Mouse (Mus musculus): ENCODE measurements around the gene Metap1d. TPM values are rescaled to one million over a fixed set of nuclear protein-coding genes. Genes with fewer than 3 reads are reported as not detected.

Gene Metap1d
- total RNA-seq, 2 experiments from 2014 or later, result 23.1 to 23.3 TPM

DNA sequence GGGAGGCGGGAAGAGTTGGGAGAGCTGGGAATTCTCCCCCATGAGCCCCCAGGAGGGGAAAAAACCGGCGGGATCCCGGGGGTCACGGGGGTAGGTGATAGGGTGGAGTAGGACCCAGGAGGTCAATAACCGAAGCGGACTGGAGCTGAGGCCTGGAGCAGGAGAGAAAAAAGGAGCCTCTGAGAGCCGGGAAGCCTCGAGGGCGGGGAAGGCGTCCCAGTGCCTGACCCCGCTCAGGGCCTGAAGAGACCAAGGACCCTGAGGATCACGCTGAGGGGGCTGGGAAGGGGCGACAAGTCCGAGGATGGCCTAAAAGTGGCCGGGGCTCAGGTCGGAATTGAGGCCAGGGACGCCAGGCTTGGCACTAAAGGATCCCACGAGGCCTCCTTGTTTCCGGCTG is 90.9 kb downstream of the Metap1d start:
- DNase-seq (ENCODE audit: low spot score in 2 of 2), result no peak

DNA sequence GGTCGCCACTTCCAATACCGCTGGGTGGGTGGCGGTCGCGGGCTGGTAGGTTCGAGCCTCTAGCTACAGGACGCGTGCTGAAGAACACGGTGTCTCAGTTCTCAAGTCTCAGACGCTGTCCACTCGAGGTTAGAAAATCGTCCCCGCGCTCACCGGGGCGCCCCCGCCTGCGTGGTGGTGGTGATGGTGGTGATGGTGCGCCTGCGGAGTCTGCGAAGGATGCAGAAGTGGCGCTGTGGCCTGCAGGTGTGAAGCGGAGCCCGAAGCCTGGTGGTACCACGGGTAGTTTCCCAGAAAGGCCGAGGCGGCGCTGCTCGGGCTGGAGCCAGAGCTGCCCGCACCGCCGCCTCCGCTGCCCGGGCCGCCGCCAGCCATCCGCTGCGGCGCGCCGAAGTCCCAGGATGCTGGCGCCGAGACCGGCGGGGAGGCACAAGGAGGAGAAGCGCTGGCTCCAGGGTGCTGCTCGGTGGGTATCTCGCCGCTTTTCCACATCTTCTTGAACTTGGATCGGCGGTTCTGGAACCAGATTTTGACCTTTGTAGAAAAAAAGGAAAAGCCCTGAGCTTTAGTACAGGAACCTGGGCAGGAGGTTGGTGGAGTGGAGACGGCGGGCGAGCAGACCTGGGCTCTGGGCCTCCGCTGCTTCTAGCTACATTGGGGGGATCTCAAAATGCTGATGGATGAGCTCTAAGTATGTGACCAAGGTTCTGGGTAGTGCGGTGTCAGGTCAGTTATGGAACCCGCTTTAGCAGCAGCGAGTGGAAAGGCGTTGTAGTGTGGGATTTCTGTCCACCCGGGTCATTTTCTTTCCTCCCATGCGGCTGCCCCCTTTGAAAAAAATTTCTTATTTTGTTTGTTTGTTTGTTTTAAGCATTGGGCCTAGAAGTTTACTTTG is 91.6 kb downstream of the Metap1d start:
- peak in 1 of 2 experiments; percentile 7 for DNase-seq (ENCODE audit: low spot score in 2 of 2)

DNA sequence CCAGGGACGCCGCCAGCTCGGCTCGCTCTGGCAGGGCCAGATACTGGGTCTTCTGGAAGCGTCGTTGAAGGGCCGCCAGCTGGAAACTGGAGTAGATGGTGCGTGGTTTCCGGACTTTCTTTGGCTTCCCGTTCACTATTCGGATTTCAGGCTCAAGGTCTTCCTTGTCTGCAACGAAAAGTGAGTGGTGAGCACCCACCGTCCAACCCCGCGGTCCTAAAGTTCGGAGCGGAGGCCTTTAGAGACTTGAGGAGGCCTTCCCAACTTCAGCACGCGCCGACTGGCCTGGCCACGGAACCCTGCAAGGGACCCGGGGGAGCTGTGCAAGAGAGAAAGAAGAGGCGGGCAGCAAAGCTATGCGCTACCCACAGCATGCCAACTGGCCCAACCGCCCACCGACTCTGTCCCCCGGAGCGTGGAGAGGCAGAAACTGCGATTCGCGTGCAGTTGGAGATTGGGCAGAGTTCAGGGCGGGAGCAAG is 92.4 kb downstream of the Metap1d start:
- peak in 1 of 2 experiments; percentile 10 for DNase-seq (ENCODE audit: low spot score in 2 of 2)

DNA sequence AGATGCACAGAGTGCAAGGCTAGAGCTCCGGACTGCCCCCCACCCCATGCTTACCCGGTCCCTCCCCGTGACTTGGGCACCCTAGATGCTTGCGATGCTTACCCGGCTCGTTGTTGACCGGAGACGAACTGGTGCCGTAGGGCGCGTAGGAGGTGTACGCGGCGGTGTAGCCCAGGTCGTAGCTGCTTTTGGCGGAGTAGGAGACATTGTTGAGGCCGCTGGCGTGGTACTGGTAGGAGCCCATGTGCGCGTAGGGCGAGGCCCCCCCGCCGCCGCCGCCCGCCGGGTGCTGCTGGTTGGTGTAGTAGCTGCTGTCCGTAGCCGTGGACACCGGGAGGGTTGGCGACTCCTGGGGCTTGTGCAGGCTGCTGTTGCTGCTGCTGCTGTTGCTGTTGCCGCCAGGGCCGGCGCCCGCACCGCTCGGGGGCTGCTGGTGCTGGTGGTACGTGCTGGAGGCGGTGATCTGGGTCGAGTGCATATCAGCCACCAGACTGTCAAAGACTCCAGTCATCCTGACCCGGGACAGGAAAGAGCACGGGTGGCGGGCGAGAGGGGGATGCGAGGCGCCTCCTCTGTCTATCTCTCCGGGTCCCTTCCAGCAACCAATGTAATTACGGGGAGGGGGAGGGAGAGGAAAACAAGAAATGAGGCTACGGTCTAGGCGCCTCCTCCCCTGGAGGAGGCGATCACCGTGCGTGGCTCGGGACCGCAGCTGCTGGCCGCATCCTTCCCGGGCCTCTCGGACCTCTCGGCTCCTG is 93.0 kb downstream of the Metap1d start:
- DNase-seq (ENCODE audit: low spot score in 2 of 2), result peak in 1 of 2 experiments; percentile 20

DNA sequence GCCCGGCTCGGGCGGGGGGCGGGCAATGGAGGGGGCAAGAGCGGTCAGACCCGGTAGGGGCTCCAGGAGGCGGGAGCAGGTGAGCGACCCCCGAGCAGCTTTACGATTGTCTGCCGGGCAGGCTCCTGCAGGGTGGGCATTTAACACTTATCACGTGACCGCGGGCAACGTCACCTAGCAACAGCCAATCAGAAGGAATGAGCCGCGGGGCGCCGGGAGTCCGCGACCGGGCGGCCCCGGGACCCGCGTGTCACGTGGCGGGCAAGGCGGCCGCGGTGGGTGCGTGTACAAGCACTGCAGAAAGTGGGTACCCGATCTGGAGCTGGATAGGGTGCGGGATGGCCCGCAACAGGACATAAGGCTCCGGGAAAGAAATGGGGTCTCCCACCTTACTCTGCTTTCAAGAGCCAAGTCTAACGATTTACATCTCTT is 93.6 kb downstream of the Metap1d start, which contains the start of gene Dlx2:
Gene Dlx2, minus strand, starts transcription at position 115 of the 432 bp plus-strand sequence.
- no peak for DNase-seq (ENCODE audit: low spot score in 2 of 2)

DNA sequence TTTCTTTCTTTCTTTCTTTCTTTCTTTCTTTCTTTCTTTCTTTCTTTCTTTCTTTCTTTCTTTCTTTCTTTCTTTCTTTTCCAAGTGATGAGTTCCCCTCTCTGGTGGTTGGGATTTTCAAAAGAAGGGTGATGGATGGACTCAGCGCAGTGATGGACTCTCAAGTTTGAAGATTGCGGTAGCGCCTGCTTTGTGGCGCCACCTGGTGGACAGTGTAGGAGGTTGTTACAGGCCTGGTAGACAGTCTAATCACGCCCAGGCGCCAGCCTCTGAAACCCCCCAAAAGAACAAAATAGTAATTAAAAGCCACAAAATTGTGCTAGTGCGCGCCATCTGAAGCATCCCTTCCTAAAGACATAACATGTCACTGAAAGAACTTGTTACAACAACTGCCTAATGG is 94.8 kb downstream of the Metap1d start:
- peak in 1 of 2 experiments; percentile 67 for DNase-seq (ENCODE audit: low spot score in 2 of 2)

DNA sequence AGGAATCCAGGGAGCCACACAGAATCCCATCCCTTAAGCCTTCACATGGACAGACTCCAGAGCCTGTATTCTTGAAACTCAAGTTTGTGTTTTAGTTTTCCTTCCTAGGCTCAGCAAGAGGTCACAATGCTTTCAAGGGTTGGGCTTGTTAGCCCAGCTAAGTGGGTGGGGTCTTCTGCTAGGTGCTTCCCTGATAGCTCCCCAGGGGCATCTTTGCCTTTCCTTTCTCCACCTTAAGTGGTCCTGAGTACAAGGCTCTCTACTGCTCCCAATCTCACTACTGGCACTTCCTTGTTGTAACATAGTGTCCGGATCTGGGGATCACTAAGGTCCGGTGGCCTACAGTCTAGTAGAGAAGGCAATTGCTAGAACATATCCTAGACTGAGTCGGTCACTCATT is 97.3 kb downstream of the Metap1d start:
- no peak for DNase-seq (ENCODE audit: low spot score in 2 of 2)

DNA sequence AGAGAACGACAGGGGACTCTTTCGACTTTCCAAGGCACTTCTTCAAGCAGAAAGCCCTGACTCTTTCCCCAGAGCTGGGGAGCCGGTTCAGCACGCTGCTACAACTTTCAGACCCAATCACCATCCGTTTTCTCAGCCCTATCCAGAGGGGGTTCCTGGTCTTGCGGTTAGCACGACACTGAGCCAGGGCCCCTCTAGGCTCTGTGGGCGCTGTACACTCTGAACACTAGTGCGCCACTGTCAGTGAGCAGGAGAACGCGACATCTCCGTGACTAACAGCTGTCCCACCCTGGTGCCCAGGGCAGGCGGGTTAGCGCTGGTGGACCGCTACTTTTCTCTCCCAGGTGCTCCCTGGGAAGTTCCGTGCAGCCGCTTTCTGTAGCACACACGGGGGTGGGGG is 98.6 kb downstream of the Metap1d start:
- DNase-seq (ENCODE audit: low spot score in 2 of 2), result no peak

DNA sequence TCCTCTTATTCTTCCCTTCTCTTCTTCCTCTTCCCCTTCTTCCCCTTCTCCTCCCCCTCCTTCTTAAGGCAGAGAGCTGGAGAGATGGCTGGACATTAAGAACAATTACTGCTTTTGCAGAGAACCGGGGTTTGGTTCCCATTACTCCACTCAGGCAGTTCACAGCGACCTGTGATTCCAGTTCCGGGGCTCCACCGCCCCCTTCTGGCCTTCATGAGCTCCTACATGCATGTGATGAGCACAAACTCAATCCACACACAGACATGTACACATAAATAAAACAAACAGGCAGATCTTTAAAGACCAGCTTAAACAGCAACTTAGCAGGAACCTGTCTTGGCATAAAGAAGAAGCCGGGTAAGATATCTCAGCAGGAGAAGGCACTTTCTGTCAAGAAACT is 103.0 kb downstream of the Metap1d start:
- no peak for DNase-seq (ENCODE audit: low spot score in 2 of 2)

DNA sequence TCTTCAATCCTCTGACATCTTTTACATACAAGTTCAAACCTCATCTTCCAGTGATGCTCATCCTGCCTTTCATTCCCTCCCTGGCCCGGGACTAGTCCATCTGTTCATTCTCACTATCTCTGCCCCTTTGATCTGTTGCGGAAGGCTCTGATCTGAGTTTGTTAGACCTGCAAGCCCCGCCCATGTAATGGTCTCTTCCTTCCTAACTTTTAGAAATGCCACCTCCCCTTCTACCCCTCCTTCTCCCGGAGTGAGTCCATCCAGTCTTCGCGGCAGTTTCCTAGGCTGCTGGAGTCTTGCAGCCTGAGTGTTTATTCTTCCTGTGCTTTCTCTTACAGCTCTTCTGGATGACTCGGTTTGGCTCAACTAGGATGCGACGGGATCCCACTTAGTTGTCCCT is 113.4 kb downstream of the Metap1d start:
- no peak for DNase-seq (ENCODE audit: low spot score in 2 of 2)

DNA sequence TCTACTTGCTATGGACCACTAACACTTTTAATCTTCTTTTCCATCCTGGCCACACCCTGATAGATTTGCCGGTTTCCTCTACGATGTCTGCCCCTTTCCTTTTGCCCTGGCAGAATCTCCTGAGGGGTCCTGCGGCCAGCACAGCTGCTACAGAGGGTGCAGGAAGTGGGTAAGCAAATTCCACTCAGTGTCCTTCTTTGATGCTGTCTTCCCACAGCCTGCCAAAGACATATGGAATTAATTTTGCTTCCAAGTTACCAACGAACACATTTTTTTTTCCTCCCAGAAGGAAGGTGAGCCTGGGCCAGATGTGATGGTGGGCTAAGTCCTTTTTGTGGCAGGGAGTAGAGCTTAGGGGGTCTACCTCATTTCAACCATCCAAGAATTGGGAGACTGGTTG is 120.7 kb downstream of the Metap1d start:
- DNase-seq (ENCODE audit: low spot score in 2 of 2), result no peak

Other genes with a start within 250 kb of the Metap1d start
- gene Dync1i2, start 241.6 kb upstream of the Metap1d start, total RNA-seq (2021), result 100 to 1,000 TPM; 123 to 131 TPM
- 100 to 1,000 TPM; 150 to 164 TPM for gene Slc25a12, start 85.5 kb upstream of the Metap1d start, total RNA-seq (2021)
- 10 to 100 TPM; 14.7 to 18.3 TPM for gene Hat1, start 64.3 kb upstream of the Metap1d start, total RNA-seq (2021)
- gene Dlx1, start 74.8 kb downstream of the Metap1d start, total RNA-seq (2021), result 10 to 100 TPM; 18.1 to 20.1 TPM
- 1 to 10 TPM; 5.0 to 5.5 TPM for gene Dlx2, start 93.5 kb downstream of the Metap1d start, total RNA-seq (2021)